Mouse (Mus musculus) erythroblast, embryonic 14.5 days (primary cell): Measurements from ENCODE around the gene Ino80e.

Experiments used
- GATA1 ChIP-seq: IDR thresholded peaks from 2 replicates; pipeline ENCODE4 v1.6.1; 2012; ENCODE audit warnings: low read length, inconsistent platforms, mixed read lengths
- TAL1 ChIP-seq: IDR thresholded peaks from 3 replicates; pipeline ENCODE4 v1.6.1; 2012; ENCODE audit warnings: low read length, inconsistent platforms, mixed read lengths

DNA sequence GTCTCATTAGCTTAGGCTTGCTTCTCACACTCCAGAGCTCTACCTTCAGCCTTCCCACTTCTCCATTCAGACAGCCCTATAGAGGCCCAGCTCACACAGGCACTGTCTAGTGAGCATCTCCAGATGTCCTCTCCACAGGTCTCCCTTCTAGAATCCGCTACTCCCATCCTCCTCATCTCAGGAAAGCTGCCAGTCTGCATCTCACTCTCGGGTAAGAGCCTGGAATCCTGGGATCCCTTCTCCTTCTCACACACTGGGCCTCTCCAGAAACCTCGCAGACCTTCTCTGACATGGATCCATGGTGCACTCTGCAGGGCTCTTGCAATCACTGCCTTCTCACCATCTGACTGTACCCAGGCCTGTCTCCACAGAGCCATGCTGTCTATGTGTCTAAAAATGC, 6.5 kb downstream of the Ino80e start:
- no peak for TF ChIP-seq GATA1
- no peak for TF ChIP-seq TAL1
